Mouse (Mus musculus) liver, postnatal 0 days (tissue): Measurements from ENCODE around the gene Rasal2.

Experiments used
- CTCF ChIP-seq: sonication (generic); IDR thresholded peaks from 2 replicates; pipeline ENCODE4 v1.5.1; 2016; ENCODE audit warnings: antibody characterized with exemption, low read depth
- EP300 ChIP-seq: IDR thresholded peaks from 2 replicates; pipeline ENCODE4 v1.6.1; 2016; ENCODE audit warnings: antibody characterized with exemption, low read depth, mild to moderate bottlenecking

DNA sequence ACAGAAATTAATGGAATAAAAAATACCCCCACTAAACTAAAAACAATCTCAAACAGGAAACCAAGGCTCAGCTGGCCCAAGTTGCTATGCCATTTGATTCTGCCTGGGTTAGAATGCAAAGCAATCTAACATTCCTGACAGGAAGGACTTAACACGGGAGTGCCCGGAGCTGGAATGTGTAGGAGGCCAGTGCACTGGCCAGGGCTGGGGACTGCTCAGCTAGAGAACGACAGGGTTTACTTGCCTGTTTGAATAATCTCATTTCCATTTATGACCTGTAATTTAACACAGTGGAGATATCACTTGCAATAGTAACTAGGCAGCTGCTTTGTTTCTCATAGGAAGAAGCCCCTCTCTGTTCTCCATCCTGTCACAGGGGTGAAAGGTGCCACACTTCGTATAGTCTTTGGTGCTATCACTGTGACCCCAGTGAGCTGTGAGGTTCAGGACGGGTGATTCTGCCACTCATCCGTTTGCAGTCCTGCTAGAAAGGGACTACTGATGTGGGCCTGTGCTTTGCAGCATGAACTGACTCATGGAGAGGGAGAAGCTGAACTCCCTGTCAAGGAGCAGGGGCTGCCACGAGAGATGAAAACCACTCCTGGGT, 269.0 kb downstream of the Rasal2 start:
- TF ChIP-seq CTCF, result no peak
- TF ChIP-seq EP300, result no peak
